In genomic region chr5:115134234-115135165, GRCm38 (mm10) we compare ENCODE assay signal across 8 mouse cellular contexts. TPM values are rescaled to one million over a fixed set of nuclear protein-coding genes. Genes with fewer than 3 reads are reported as not detected.
A peak's percentile ranks its signal among the peaks of the same experiment; 100 is the strongest.
DNase-seq lines count a peak whose midpoint lies in the region; ATAC-seq and TF ChIP-seq lines count a peak whose summit lies in the region.

Gene Unc119b (minus strand): TSS chr5:115134975.

- peak within 1 kb of the TSS; percentile 87 for H3K9ac ChIP-seq in heart, embryonic 13.5 days
- peak within 1 kb of the TSS; percentile 76 for H3K9ac ChIP-seq in liver, embryonic 11.5 days (ENCODE audit: low read depth, low read length)

- WGBS in heart, embryonic 13.5 days, result under 1% methylated on average over 81 of the region's 81 CpGs
- WGBS in liver, embryonic 11.5 days, result under 1% methylated on average over 70 of the region's 81 CpGs

- peaks cover 16% of the 10 kb centered on the region for H3K36me3 ChIP-seq in heart, embryonic 13.5 days
- peaks cover 6% of the 10 kb centered on the region; the same call in 1 of the 2 replicates for H3K36me3 ChIP-seq in liver, embryonic 11.5 days (ENCODE audit: control insufficient read depth, insufficient read depth, low read length)
- H3K36me3 ChIP-seq in myocyte (ENCODE audit: control insufficient read depth, insufficient read depth), result no peaks in the 10 kb centered on the region

- H3K4me1 ChIP-seq in heart, embryonic 13.5 days, result peaks cover 19% of the 10 kb centered on the region
- peaks cover 9% of the 10 kb centered on the region for H3K4me1 ChIP-seq in liver, embryonic 11.5 days (replicated peaks; ENCODE audit: control insufficient read depth, insufficient read depth, low read length)

- H3K27me3 ChIP-seq in heart, embryonic 13.5 days (replicated peaks), result peaks cover 9% of the 10 kb centered on the region; the same call in 1 of the 2 replicates
- no peaks in the 10 kb centered on the region for H3K27me3 ChIP-seq in liver, embryonic 11.5 days (replicated peaks; ENCODE audit: control insufficient read depth, insufficient read depth, low read length)
- no peaks in the 10 kb centered on the region for H3K27me3 ChIP-seq in myocyte (ENCODE audit: control insufficient read depth, insufficient read depth, insufficient read length)

- H3K4me3 ChIP-seq in heart, embryonic 13.5 days, result peak within 1 kb of the TSS; percentile 82
- peak within 1 kb of the TSS; percentile 81 for H3K4me3 ChIP-seq in liver, embryonic 11.5 days (ENCODE audit: low read depth, low read length)
- peak within 1 kb of the TSS; percentile 49 for H3K4me3 ChIP-seq in myocyte

- H3K79me2 ChIP-seq in myocyte (ENCODE audit: control insufficient read depth, insufficient read depth), result peaks cover 16% of the 10 kb centered on the region

- DNase-seq in c-Kit-negative CD71-positive TER-119-positive erythroid progenitor cells, embryonic 14.5 days (ENCODE audit: low read depth, low spot score), result peak; percentile 77
- peak; percentile 44 for DNase-seq in fibroblast of lung, adult 2 months (ENCODE audit: low read depth)
- peak; percentile 94 for DNase-seq in kidney, postnatal 10 days
- peak; percentile 90 for DNase-seq in liver, embryonic 11.5 days (ENCODE audit: low spot score)
- peak; percentile 91 to 95 for DNase-seq in spleen, postnatal 4 days (ENCODE audit: low spot score in 2 of 2)

- peak; percentile 75 for TF ChIP-seq POLR2A in myocyte (IDR thresholded peaks at IDR 0.05; ENCODE audit: insufficient read length, low read depth)

- peak; percentile 76 for ATAC-seq in CD4-positive, CD25-positive, alpha-beta regulatory T cell, adult 4 months
- ATAC-seq in heart, embryonic 13.5 days (ENCODE audit: extremely low read depth, insufficient number of reproducible peaks, low FRiP score, low TSS enrichment), result peak; percentile 95
- ATAC-seq in liver, embryonic 11.5 days (replicated peaks; ENCODE audit: low FRiP score), result peak; percentile 97

- H3K4me2 ChIP-seq in heart, embryonic 13.5 days, result peak within 1 kb of the TSS; percentile 73
- H3K4me2 ChIP-seq in liver, embryonic 11.5 days, result peak within 1 kb of the TSS; percentile 90
- H3K4me2 ChIP-seq in myocyte (ENCODE audit: low read depth), result peak within 1 kb of the TSS; percentile 99

- H3K27ac ChIP-seq in heart, embryonic 13.5 days (replicated peaks), result 0 out of 2 replicates have a peak within 1 kb of the TSS, but pooled peaks have one; percentile 13
- H3K27ac ChIP-seq in liver, embryonic 11.5 days (ENCODE audit: low read depth, low read length), result no peak within 1 kb of the TSS

- H3K9me3 ChIP-seq in heart, embryonic 13.5 days, result no peaks in the 10 kb centered on the region
- no peaks in the 10 kb centered on the region for H3K9me3 ChIP-seq in liver, embryonic 11.5 days (ENCODE audit: control insufficient read depth, low read length)

- H3ac ChIP-seq in myocyte (ENCODE audit: control insufficient read depth, insufficient read length), result peak within 1 kb of the TSS; percentile 63

TF ChIP-seq in myocyte, 11 proteins besides CTCF, POLR2A, EP300 and RAD21:
- TF ChIP-seq POLR2AphosphoS2 (IDR thresholded peaks at IDR 0.05; ENCODE audit: insufficient read length, low read depth), result peak; percentile 70
- no peak for TF ChIP-seq TCF12 (IDR thresholded peaks at IDR 0.05; ENCODE audit: insufficient read depth, poor library complexity, severe bottlenecking)

RNA-seq across cellular contexts. Expression of gene Unc119b, which starts in this region (rescaled TPM):
- 10 to 100 TPM; 16.1 to 16.4 TPM for polyA plus RNA-seq in CD4-positive, CD25-positive, alpha-beta regulatory T cell, adult 4 months (2017; shearing (Covaris generic))
- polyA plus RNA-seq in heart, embryonic 13.5 days (2015; fragmentation: Nextera tagmentation; extraction: Ambion mirVana), result 17.3 and 18.5 TPM in 2 replicates
- 26.8 and 27.3 TPM in 2 replicates for polyA plus RNA-seq in liver, embryonic 11.5 days (2014; fragmentation: Nextera tagmentation; extraction: Ambion mirVana)
- polyA plus RNA-seq in myocyte (2012; fragmentation: generic; extraction: Trizol), result 24.5 TPM

Comparison
In these comparisons a context has a peak if more than half of its experiments do, and no peak if none do; other contexts are left out.
1. DNase-seq: peak in every context shown above with its lines; median percentile 94 in kidney, postnatal 10 days; 93 in spleen, postnatal 4 days; 90 in liver, embryonic 11.5 days; 77 in c-Kit-negative CD71-positive TER-119-positive erythroid progenitor cells, embryonic 14.5 days; 44 in fibroblast of lung, adult 2 months.